Mouse (Mus musculus): ENCODE data around the gene Phlpp1. TPM values are rescaled to one million over a fixed set of nuclear protein-coding genes. Genes with fewer than 3 reads are reported as not detected.

Gene Phlpp1
- total RNA-seq, 1 experiment from 2014 or later = 5.3 TPM

DNA sequence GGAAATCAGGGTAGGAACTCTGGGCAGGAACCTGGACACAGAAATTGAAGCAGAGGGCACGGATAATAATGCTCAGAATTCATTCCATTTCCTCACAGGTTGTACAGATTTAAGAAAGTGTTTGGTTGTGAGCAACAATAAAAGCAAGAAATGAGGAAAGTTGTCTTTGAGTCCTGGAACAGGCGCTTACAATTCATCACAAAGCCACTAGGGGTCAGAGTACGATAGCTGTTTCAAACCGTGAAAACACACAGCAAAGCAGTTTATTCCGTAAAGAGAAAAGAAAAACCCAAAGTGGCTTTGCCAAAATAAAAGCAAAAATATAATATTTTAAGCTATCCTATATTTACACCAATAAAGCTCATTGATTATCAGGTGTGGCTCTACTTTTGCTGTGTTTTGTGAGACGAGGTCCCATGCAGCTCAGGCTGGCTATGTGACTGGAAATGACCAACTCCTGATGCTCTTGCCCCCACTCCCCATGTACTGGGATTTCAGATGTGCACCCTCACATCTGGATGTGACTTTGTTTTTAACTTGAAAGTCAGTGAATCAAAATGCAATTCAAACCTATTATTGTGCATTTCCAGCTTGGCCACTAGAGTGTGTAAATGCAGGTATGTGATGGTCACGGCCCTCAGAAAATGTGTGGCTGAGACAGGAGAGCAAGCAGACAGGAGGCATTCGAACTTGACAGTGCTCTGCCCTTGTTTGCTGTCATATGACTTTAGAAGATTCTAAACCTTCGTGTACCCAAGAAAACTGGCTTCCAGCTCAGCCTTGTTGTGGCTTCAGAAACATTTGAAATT, 253.8 kb downstream of the Phlpp1 start:
- peak; percentile 81 for ATAC-seq (replicated peaks; ENCODE audit: low read depth, poor library complexity, severe bottlenecking)

DNA sequence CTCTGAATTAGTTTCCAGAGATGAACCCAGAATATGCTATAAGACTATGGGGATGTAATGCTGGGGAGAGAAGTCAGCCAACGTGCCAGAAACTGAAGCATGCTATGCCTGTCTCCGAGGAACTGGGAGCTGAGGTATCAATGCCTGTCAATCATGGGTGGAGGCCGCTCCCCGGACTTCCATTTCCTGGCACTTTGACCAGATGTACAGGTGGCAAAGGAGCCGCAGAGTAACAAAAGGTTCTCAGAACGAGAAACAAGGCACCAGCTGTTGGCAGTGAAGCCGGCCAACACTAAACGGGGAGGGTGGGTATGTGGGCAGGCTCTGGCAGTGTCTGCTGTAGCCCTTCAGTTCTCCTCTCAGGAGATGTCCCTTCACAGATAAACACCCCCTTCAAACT, 256.6 kb downstream of the Phlpp1 start:
- ATAC-seq (replicated peaks; ENCODE audit: low read depth, poor library complexity, severe bottlenecking) = peak; percentile 55

DNA sequence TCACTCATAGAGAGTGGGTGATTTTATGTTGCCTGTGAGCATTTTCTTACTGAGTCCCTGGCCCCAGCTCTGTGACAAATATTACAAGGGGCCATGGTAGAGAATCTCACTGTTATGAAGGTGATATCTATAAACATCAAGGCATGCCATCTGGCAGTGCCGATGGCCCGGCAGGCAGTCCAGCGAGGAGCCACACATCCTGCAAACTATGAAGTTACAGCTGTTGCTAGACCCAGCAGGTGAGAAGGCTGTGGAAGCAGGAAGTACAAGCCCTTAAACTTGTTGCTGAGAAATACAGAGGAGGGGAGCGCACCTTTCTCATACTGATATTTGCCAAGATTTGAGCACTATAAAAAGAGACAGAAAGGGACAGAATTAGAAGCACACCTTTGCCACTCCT, 257.0 kb downstream of the Phlpp1 start:
- peak; percentile 26; the same call in 1 of the 2 replicates for ATAC-seq (replicated peaks; ENCODE audit: low read depth, poor library complexity, severe bottlenecking)

DNA sequence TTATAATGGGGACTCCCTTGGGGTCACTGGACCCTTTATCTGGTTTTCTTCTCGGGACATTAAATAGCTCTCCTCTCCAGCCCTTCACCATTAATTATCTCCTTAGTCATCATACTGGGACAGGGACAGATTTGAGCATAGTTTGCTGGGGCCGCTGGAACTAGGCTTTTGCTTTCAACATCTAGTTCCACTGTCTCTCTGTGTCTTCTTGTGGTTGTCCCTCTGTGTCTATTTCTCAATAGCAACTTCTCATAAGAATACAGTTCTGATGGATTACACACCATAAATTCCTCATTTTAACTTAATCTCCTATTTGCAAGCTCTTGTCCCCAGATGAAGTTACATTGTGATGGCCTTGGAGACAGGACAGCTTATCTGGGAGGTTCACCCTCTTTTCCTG, 262.0 kb downstream of the Phlpp1 start:
- ATAC-seq (replicated peaks; ENCODE audit: low read depth, poor library complexity, severe bottlenecking) = no peak

Other genes with a start within 250 kb of the Phlpp1 start
- 19.6 and 22.2 TPM in 2 replicates for gene Zcchc2, start 181.3 kb upstream of the Phlpp1 start, total RNA-seq (2017)

All from common myeloid progenitor, adult 5-6 weeks (primary cell).